Mouse (Mus musculus): ENCODE measurements around the gene Uhrf1bp1l. TPM values are rescaled to one million over a fixed set of nuclear protein-coding genes. Genes with fewer than 3 reads are reported as not detected.

Gene Uhrf1bp1l
- polyA plus RNA-seq, 1 experiment: 12.3 TPM

GRCm38 (mm10) chr10:89743266-89743665, 1.5 kb upstream of the Uhrf1bp1l start:
- H3K27me3 ChIP-seq (replicated peaks): no peaks in the 10 kb centered on the region
- no peaks in the 10 kb centered on the region for H3K9me3 ChIP-seq
- H3K36me3 ChIP-seq (replicated peaks; ENCODE audit: low read length): peaks cover 15% of the 10 kb centered on the region
- H3K4me1 ChIP-seq: peaks cover 72% of the 10 kb centered on the region
- peak overlapping the region; percentile 33 for H3K4me3 ChIP-seq (replicated peaks)
- no peak for TF ChIP-seq FLI1 (IDR thresholded peaks at IDR 0.05; ENCODE audit: low read length)
- no peak for TF ChIP-seq GATA1 (IDR thresholded peaks at IDR 0.05; ENCODE audit: borderline replicate concordance, low read length)

GRCm38 (mm10) chr10:89744341-89744740, 450 bp upstream of the Uhrf1bp1l start:
- Histone ChIP-seq H3K36me3 (replicated peaks; ENCODE audit: low read length) (peaks cover 25% of the 10 kb centered on the region), H3K4me3 (replicated peaks) (peak overlapping the region; percentile 97), H3K9me3 (no peaks in the 10 kb centered on the region), H3K4me1 (peaks cover 71% of the 10 kb centered on the region), H3K27me3 (replicated peaks) (no peaks in the 10 kb centered on the region)
- TF ChIP-seq FLI1 (IDR thresholded peaks at IDR 0.05; ENCODE audit: low read length) (no peak), GATA1 (IDR thresholded peaks at IDR 0.05; ENCODE audit: borderline replicate concordance, low read length) (no peak)

- Histone ChIP-seq H3K9me3 (no peaks in the 10 kb centered on the region), H3K36me3 (replicated peaks; ENCODE audit: low read length) (peaks cover 35% of the 10 kb centered on the region), H3K4me3 (replicated peaks) (peak overlapping the region; percentile 97), H3K27me3 (replicated peaks) (no peaks in the 10 kb centered on the region), H3K4me1 (peaks cover 70% of the 10 kb centered on the region)
- TF ChIP-seq FLI1 (IDR thresholded peaks at IDR 0.05; ENCODE audit: low read length) (no peak), GATA1 (IDR thresholded peaks at IDR 0.05; ENCODE audit: borderline replicate concordance, low read length) (no peak)
These were observed 852 bp downstream of the Uhrf1bp1l start for GRCm38 (mm10) chr10:89745666-89746020.

- peaks cover 39% of the 10 kb centered on the region for H3K36me3 ChIP-seq (replicated peaks; ENCODE audit: low read length)
- H3K27me3 ChIP-seq (replicated peaks): no peaks in the 10 kb centered on the region
- no peak for TF ChIP-seq GATA1 (IDR thresholded peaks at IDR 0.05; ENCODE audit: borderline replicate concordance, low read length)
- no peak for TF ChIP-seq FLI1 (IDR thresholded peaks at IDR 0.05; ENCODE audit: low read length)
- no peaks in the 10 kb centered on the region for H3K9me3 ChIP-seq
- H3K4me1 ChIP-seq: peaks cover 71% of the 10 kb centered on the region
- peak overlapping the region; percentile 97 for H3K4me3 ChIP-seq (replicated peaks)
These were observed 1.8 kb downstream of the Uhrf1bp1l start for GRCm38 (mm10) chr10:89746581-89746980.

GRCm38 (mm10) chr10:89747221-89747905, 2.6 kb downstream of the Uhrf1bp1l start:
- TF ChIP-seq FLI1 (IDR thresholded peaks at IDR 0.05; ENCODE audit: low read length): no peak
- no peak for TF ChIP-seq GATA1 (IDR thresholded peaks at IDR 0.05; ENCODE audit: borderline replicate concordance, low read length)
- H3K9me3 ChIP-seq: no peaks in the 10 kb centered on the region
- peaks cover 44% of the 10 kb centered on the region for H3K36me3 ChIP-seq (replicated peaks; ENCODE audit: low read length)
- H3K4me3 ChIP-seq (replicated peaks): peak overlapping the region; percentile 88
- H3K4me1 ChIP-seq: peaks cover 76% of the 10 kb centered on the region
- H3K27me3 ChIP-seq (replicated peaks): no peaks in the 10 kb centered on the region

- Histone ChIP-seq H3K4me1 (peaks cover 77% of the 10 kb centered on the region), H3K36me3 (replicated peaks; ENCODE audit: low read length) (peaks cover 46% of the 10 kb centered on the region), H3K4me3 (replicated peaks) (peak overlapping the region; percentile 50), H3K27me3 (replicated peaks) (no peaks in the 10 kb centered on the region), H3K9me3 (no peaks in the 10 kb centered on the region)
- TF ChIP-seq FLI1 (IDR thresholded peaks at IDR 0.05; ENCODE audit: low read length) (no peak), GATA1 (IDR thresholded peaks at IDR 0.05; ENCODE audit: borderline replicate concordance, low read length) (no peak)
These were observed 3.1 kb downstream of the Uhrf1bp1l start for GRCm38 (mm10) chr10:89747911-89748310.

- TF ChIP-seq GATA1 (IDR thresholded peaks at IDR 0.05; ENCODE audit: borderline replicate concordance, low read length) (no peak), FLI1 (IDR thresholded peaks at IDR 0.05; ENCODE audit: low read length) (no peak)
- Histone ChIP-seq H3K36me3 (replicated peaks; ENCODE audit: low read length) (peaks cover 50% of the 10 kb centered on the region), H3K9me3 (no peaks in the 10 kb centered on the region), H3K27me3 (replicated peaks) (no peaks in the 10 kb centered on the region), H3K4me1 (peaks cover 77% of the 10 kb centered on the region), H3K4me3 (replicated peaks) (no peak overlapping the region)
These were observed 3.8 kb downstream of the Uhrf1bp1l start for GRCm38 (mm10) chr10:89748619-89749018.

- H3K9me3 ChIP-seq: no peaks in the 10 kb centered on the region
- H3K36me3 ChIP-seq (replicated peaks; ENCODE audit: low read length): peaks cover 62% of the 10 kb centered on the region
- H3K27me3 ChIP-seq (replicated peaks): no peaks in the 10 kb centered on the region
- no peak for TF ChIP-seq FLI1 (IDR thresholded peaks at IDR 0.05; ENCODE audit: low read length)
- no peak for TF ChIP-seq GATA1 (IDR thresholded peaks at IDR 0.05; ENCODE audit: borderline replicate concordance, low read length)
- H3K4me1 ChIP-seq: peaks cover 91% of the 10 kb centered on the region
- no peak overlapping the region for H3K4me3 ChIP-seq (replicated peaks)
These were observed 6.3 kb downstream of the Uhrf1bp1l start for GRCm38 (mm10) chr10:89751069-89751468.

GRCm38 (mm10) chr10:89755231-89755630, 10.4 kb downstream of the Uhrf1bp1l start:
- Histone ChIP-seq H3K27me3 (replicated peaks) (no peaks in the 10 kb centered on the region), H3K9me3 (no peaks in the 10 kb centered on the region), H3K4me3 (replicated peaks) (peak overlapping the region; percentile 38), H3K4me1 (peaks cover 88% of the 10 kb centered on the region), H3K36me3 (replicated peaks; ENCODE audit: low read length) (peaks cover 65% of the 10 kb centered on the region)
- TF ChIP-seq FLI1 (IDR thresholded peaks at IDR 0.05; ENCODE audit: low read length): no peak
- no peak for TF ChIP-seq GATA1 (IDR thresholded peaks at IDR 0.05; ENCODE audit: borderline replicate concordance, low read length)

- Histone ChIP-seq H3K36me3 (replicated peaks; ENCODE audit: low read length) (peaks cover 52% of the 10 kb centered on the region), H3K4me3 (replicated peaks) (no peak overlapping the region), H3K27me3 (replicated peaks) (no peaks in the 10 kb centered on the region), H3K4me1 (peaks cover 92% of the 10 kb centered on the region), H3K9me3 (no peaks in the 10 kb centered on the region)
- TF ChIP-seq GATA1 (IDR thresholded peaks at IDR 0.05; ENCODE audit: borderline replicate concordance, low read length) (no peak), FLI1 (IDR thresholded peaks at IDR 0.05; ENCODE audit: low read length) (no peak)
These were observed 16.0 kb downstream of the Uhrf1bp1l start for GRCm38 (mm10) chr10:89760772-89761171.
